In genomic region chrX:112949792-112950191, GRCm38 (mm10) we compare ENCODE assay signal across 8 mouse cellular contexts.
DNase-seq lines count a peak whose midpoint lies in the region; ATAC-seq and TF ChIP-seq lines count a peak whose summit lies in the region.

No protein-coding gene starts in this region.

- 58% methylated on average over 1 of the region's 1 CpGs for WGBS in forebrain, embryonic 14.5 days
- 48% methylated on average over 1 of the region's 1 CpGs for WGBS in forebrain, embryonic 16.5 days
- 37% methylated on average over 1 of the region's 1 CpGs for WGBS in liver, postnatal 0 days (ENCODE audit: insufficient replicate concordance)
- 53% methylated on average over 1 of the region's 1 CpGs for WGBS in liver, embryonic 11.5 days

- H3K36me3 ChIP-seq in forebrain, embryonic 14.5 days (ENCODE audit: control insufficient read depth, insufficient read depth, low read length) = no peaks in the 10 kb centered on the region
- H3K36me3 ChIP-seq in forebrain, embryonic 16.5 days (ENCODE audit: control insufficient read depth, insufficient read depth) = no peaks in the 10 kb centered on the region
- no peaks in the 10 kb centered on the region for H3K36me3 ChIP-seq in liver, postnatal 0 days (replicated peaks; ENCODE audit: insufficient read depth, low read length)
- H3K36me3 ChIP-seq in liver, embryonic 11.5 days (ENCODE audit: control insufficient read depth, insufficient read depth, low read length) = no peaks in the 10 kb centered on the region

- peak; percentile 34 for DNase-seq in forebrain, embryonic 14.5 days (ENCODE audit: low spot score)
- DNase-seq in liver, postnatal 0 days = no peak
- DNase-seq in liver, embryonic 11.5 days (ENCODE audit: low spot score) = no peak
- peak; percentile 15 for DNase-seq in MEL-GATA-1-ER (ENCODE audit: extremely low read depth, low read depth)
- DNase-seq in adrenal gland, adult 18-20 months (ENCODE audit: low spot score in 2 of 2) = no peak

- H3K4me3 ChIP-seq in forebrain, embryonic 14.5 days (ENCODE audit: low read depth, low read length) = no peak overlapping the region
- no peak overlapping the region for H3K4me3 ChIP-seq in forebrain, embryonic 16.5 days (replicated peaks; ENCODE audit: low read length)
- no peak overlapping the region for H3K4me3 ChIP-seq in liver, postnatal 0 days (ENCODE audit: low read depth, low read length)
- H3K4me3 ChIP-seq in liver, embryonic 11.5 days (ENCODE audit: low read depth, low read length) = no peak overlapping the region

- no peak overlapping the region for H3K9ac ChIP-seq in forebrain, embryonic 14.5 days (ENCODE audit: low read length)
- no peak overlapping the region for H3K9ac ChIP-seq in forebrain, embryonic 16.5 days (replicated peaks; ENCODE audit: low read depth, low read length)
- no peak overlapping the region for H3K9ac ChIP-seq in liver, postnatal 0 days (replicated peaks)
- no peak overlapping the region for H3K9ac ChIP-seq in liver, embryonic 11.5 days (ENCODE audit: low read depth, low read length)

- TF ChIP-seq EP300 in liver, postnatal 0 days (IDR thresholded peaks at IDR 0.05; ENCODE audit: low read depth) = no peak

- peak; percentile 48 for TF ChIP-seq CTCF in liver, postnatal 0 days (IDR thresholded peaks at IDR 0.05; ENCODE audit: low read depth)

- no peak for ATAC-seq in forebrain, embryonic 14.5 days
- ATAC-seq in forebrain, embryonic 16.5 days = no peak
- ATAC-seq in liver, postnatal 0 days = no peak
- ATAC-seq in liver, embryonic 11.5 days (replicated peaks; ENCODE audit: low FRiP score) = no peak
- ATAC-seq in megakaryocyte progenitor cell, adult 5-6 weeks (replicated peaks; ENCODE audit: poor library complexity) = 0 out of 2 replicates have a peak, but pooled peaks have one; percentile 48
- ATAC-seq in activated CD4-positive, CD25-positive, alpha-beta regulatory T cell, adult 4 months = no peak

- no peak overlapping the region for H3K27ac ChIP-seq in forebrain, embryonic 14.5 days (ENCODE audit: low read depth, low read length)
- no peak overlapping the region for H3K27ac ChIP-seq in forebrain, embryonic 16.5 days (ENCODE audit: low read length)
- no peak overlapping the region for H3K27ac ChIP-seq in liver, postnatal 0 days (ENCODE audit: low read depth)
- no peak overlapping the region for H3K27ac ChIP-seq in liver, embryonic 11.5 days (ENCODE audit: low read depth, low read length)

- H3K27me3 ChIP-seq in forebrain, embryonic 14.5 days (replicated peaks; ENCODE audit: control insufficient read depth, insufficient read depth, low read length) = no peaks in the 10 kb centered on the region
- H3K27me3 ChIP-seq in forebrain, embryonic 16.5 days (replicated peaks; ENCODE audit: control insufficient read depth, insufficient read depth, low read length) = no peaks in the 10 kb centered on the region
- no peaks in the 10 kb centered on the region for H3K27me3 ChIP-seq in liver, postnatal 0 days (ENCODE audit: insufficient read depth, low read length)
- no peaks in the 10 kb centered on the region for H3K27me3 ChIP-seq in liver, embryonic 11.5 days (replicated peaks; ENCODE audit: control insufficient read depth, insufficient read depth, low read length)

- no peak overlapping the region for H3K4me2 ChIP-seq in forebrain, embryonic 14.5 days (ENCODE audit: low read length)
- no peak overlapping the region for H3K4me2 ChIP-seq in forebrain, embryonic 16.5 days (ENCODE audit: low read length)
- H3K4me2 ChIP-seq in liver, postnatal 0 days (ENCODE audit: low read depth, low read length) = no peak overlapping the region
- H3K4me2 ChIP-seq in liver, embryonic 11.5 days = no peak overlapping the region

- H3K4me1 ChIP-seq in forebrain, embryonic 14.5 days (ENCODE audit: control insufficient read depth, insufficient read depth, low read length) = no peaks in the 10 kb centered on the region
- no peaks in the 10 kb centered on the region for H3K4me1 ChIP-seq in forebrain, embryonic 16.5 days (replicated peaks; ENCODE audit: control insufficient read depth, insufficient read depth, low read length)
- no peaks in the 10 kb centered on the region for H3K4me1 ChIP-seq in liver, postnatal 0 days (ENCODE audit: insufficient read depth)
- H3K4me1 ChIP-seq in liver, embryonic 11.5 days (replicated peaks; ENCODE audit: control insufficient read depth, insufficient read depth, low read length) = no peaks in the 10 kb centered on the region

- H3K9me3 ChIP-seq in forebrain, embryonic 14.5 days (replicated peaks; ENCODE audit: control insufficient read depth, low read length) = no peaks in the 10 kb centered on the region
- H3K9me3 ChIP-seq in forebrain, embryonic 16.5 days (ENCODE audit: control insufficient read depth, low read length) = no peaks in the 10 kb centered on the region
- H3K9me3 ChIP-seq in liver, postnatal 0 days (ENCODE audit: low read length) = no peaks in the 10 kb centered on the region
- no peaks in the 10 kb centered on the region for H3K9me3 ChIP-seq in liver, embryonic 11.5 days (ENCODE audit: control insufficient read depth, low read length)

Comparison
In these comparisons a context has a peak if more than half of its experiments do, and no peak if none do; other contexts are left out.
1. DNase-seq: peak in forebrain, embryonic 14.5 days (single experiment) and MEL-GATA-1-ER (single experiment); none in liver, postnatal 0 days (single experiment), liver, embryonic 11.5 days (single experiment) and adrenal gland, adult 18-20 months (0 of 2).